Mouse (Mus musculus): ENCODE measurements around the gene Olfr68.
"Not testable (repeated sequence)": the region's sequence is repeated elsewhere in the genome, so short reads cannot be mapped to it uniquely, and the experiment has no call there.

Gene Olfr68

DNA sequence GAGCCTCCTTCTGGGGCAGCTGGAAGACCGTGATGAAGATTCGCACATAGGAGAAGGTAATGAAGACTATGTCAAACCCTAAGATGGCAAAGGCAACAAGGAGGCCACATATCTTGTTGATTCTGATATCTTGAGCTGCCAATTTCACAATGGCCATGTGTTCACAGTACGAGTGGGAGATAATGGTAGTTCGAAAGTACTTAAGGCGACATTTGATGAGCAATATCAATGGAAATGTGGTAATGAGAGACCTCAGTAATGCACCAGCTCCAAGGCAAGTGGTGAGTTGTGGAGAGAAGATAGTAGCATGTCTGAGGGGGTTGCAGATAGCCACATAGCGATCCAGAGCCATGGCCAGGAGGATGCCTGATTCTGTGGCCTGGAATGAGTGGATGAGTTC, 11.8 kb downstream of the Olfr68 start:
- not testable (repeated sequence) for DNase-seq (ENCODE audit: low read depth, low spot score)

DNA sequence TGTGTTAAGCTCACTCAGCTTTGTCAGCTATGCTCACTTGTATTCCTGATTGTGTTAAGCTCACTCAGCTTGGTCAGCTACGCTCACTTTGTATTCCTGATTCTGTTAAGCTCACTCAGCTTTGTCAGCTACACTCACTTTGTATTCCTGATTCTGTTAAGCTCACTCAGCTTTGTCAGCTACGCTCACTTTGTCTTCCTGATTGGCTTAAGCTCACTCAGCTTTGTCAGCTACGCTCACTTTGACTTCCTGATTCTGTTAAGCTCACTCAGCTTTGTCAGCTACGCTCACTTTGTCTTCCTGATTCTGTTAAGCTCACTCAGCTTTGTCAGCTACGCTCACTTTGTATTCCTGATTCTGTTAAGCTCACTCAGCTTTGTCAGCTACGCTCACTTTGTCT, 17.3 kb downstream of the Olfr68 start:
- DNase-seq (ENCODE audit: low read depth, low spot score): not testable (repeated sequence)

DNA sequence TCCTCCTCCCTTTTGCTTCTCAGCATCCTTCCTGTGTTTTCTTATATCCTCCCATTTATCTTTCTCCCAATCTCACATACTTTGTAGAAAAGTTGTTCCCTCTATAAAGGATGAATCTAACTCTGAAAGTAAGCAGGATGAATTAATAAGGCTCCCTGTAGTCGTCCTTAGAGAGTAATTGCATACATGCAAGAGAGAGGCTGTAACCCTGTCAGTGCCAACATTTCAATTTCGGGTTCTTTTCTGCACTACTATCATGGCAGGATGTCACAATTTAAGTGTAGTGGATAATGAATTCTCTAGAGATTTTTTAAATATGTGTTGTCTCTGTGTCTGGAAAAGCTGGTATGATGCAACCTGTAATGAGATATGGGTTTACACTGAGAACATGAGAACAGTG, 22.3 kb downstream of the Olfr68 start, which contains the start of gene Olfr630:
Gene Olfr630, minus strand, starts transcription at position 101 of the 400 bp plus-strand sequence.
- no peak for DNase-seq (ENCODE audit: low read depth, low spot score)

DNA sequence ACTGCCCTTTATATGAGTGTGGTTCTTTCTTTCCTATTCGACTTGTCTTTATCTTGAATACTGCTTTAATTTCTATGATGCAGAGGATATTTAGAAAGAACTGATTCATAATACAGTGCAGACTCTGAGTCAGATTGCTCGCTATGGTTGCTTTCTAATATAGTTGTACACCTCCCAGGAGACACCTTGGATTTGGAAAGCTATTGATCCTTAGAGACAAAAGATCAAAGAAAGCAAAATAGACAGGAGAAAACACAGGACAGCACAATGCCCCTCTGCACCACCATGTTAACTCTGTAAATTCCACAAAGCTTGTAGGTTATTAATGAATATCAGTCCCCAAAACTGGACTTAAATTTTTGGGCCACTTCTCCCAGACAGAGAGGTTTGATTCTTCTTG, 34.7 kb downstream of the Olfr68 start, which contains the start of gene Olfr629:
Gene Olfr629, minus strand, starts transcription at position 101 of the 400 bp plus-strand sequence.
- no peak for DNase-seq (ENCODE audit: low read depth, low spot score)

DNA sequence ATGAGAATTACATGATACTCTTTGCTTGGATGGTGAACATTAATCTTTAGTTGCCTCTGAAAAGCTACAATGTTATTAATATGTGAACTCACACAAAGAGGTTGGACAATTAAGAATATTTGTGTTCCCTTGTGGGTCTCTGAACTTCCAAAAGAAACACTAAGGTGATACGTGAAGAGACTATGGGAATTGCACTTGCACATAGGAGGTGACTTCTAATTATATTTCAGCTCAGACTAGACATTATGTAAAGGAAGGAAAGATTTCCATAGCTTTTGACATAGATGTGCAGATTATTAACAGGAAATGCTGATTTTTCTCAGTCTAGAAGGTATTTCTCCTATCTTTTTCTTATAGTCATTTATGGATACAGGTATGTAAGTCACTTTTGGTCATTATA, 49.4 kb downstream of the Olfr68 start, which contains the start of gene Olfr628:
Gene Olfr628, plus strand, starts transcription at position 301 of the 400 bp plus-strand sequence.
- no peak for DNase-seq (ENCODE audit: low read depth, low spot score)

Measured in retina, adult 2 months (tissue).